In genomic region chr4:43630671-43631045, GRCm38 (mm10) we compare ENCODE assay signal across 9 mouse cellular contexts. TPM values are rescaled to one million over a fixed set of nuclear protein-coding genes. Genes with fewer than 3 reads are reported as not detected.
DNase-seq lines count a peak whose midpoint lies in the region; ATAC-seq lines count a peak whose summit lies in the region.
"Had no signal": no experiment of that assay in that cellular context is flagged by ENCODE, and none has a peak within 500 bp of the region (broad histone marks: within the 10 kb centered on the region; RNA-seq: fewer than 3 reads in every experiment).

No protein-coding gene starts in this region.

- no peaks in the 10 kb centered on the region for H3K36me3 ChIP-seq in heart, embryonic 10.5 days
- H3K36me3 ChIP-seq in hindbrain, embryonic 11.5 days (ENCODE audit: control insufficient read depth, insufficient read depth, low read length): no peaks in the 10 kb centered on the region
- no peaks in the 10 kb centered on the region for H3K36me3 ChIP-seq in midbrain, embryonic 13.5 days

- 25% methylated on average over 5 of the region's 5 CpGs for WGBS in heart, embryonic 10.5 days
- 12% methylated on average over 5 of the region's 5 CpGs for WGBS in hindbrain, embryonic 11.5 days
- 14% methylated on average over 5 of the region's 5 CpGs for WGBS in midbrain, embryonic 13.5 days

- peaks cover 33% of the 10 kb centered on the region for H3K4me1 ChIP-seq in heart, embryonic 10.5 days
- H3K4me1 ChIP-seq in hindbrain, embryonic 11.5 days (replicated peaks; ENCODE audit: control insufficient read depth, insufficient read depth, low read length): peaks cover 14% of the 10 kb centered on the region
- H3K4me1 ChIP-seq in midbrain, embryonic 13.5 days (replicated peaks): peaks cover 38% of the 10 kb centered on the region

- peaks cover under 1% of the 10 kb centered on the region; the same call in 1 of the 2 replicates for H3K9me3 ChIP-seq in heart, embryonic 10.5 days
- H3K9me3 ChIP-seq in hindbrain, embryonic 11.5 days (ENCODE audit: control insufficient read depth, low read length): no peaks in the 10 kb centered on the region
- no peaks in the 10 kb centered on the region for H3K9me3 ChIP-seq in midbrain, embryonic 13.5 days

- ATAC-seq in hindbrain, embryonic 11.5 days (ENCODE audit: low FRiP score): no peak; the same call in none of the 2 replicates
- peak; percentile 11; the same call in 1 of the 2 replicates for ATAC-seq in midbrain, embryonic 13.5 days

- peak overlapping the region; percentile 88 for H3K4me2 ChIP-seq in hindbrain, embryonic 11.5 days (replicated peaks; ENCODE audit: low read depth, low read length)
- peak overlapping the region; percentile 90 for H3K4me2 ChIP-seq in midbrain, embryonic 13.5 days (replicated peaks)

- intact Hi-C loops in left cerebral cortex, postnatal 25 days (cut with DNase I): loop anchor here (1.0 to 5.0 kb wide), 4 partner anchors 26 to 232 kb away; partner anchors contain the start of genes Hint2 and Olfr71

- peak; percentile 75 for DNase-seq in heart, embryonic 10.5 days (ENCODE audit: low spot score)
- DNase-seq in heart, adult 18-20 months: no peak
- peak; percentile 28 for DNase-seq in R1 (ENCODE audit: low read depth, low spot score)
- peak; percentile 58 for DNase-seq in hindbrain, embryonic 11.5 days (ENCODE audit: low spot score)
- no peak for DNase-seq in right cerebral cortex, adult 18-20 months
- no peak for DNase-seq in left cerebral cortex, postnatal 25 days (ENCODE audit: low spot score in 2 of 2)
- no peak for DNase-seq in cerebellum, postnatal 36 days

- H3K4me3 ChIP-seq in heart, embryonic 10.5 days: peak overlapping the region; percentile 80
- H3K4me3 ChIP-seq in hindbrain, embryonic 11.5 days (ENCODE audit: low read depth, low read length): peak overlapping the region; percentile 55
- peak overlapping the region; percentile 63 for H3K4me3 ChIP-seq in midbrain, embryonic 13.5 days (replicated peaks)

- H3K27ac ChIP-seq in heart, embryonic 10.5 days: peak overlapping the region; percentile 92
- H3K27ac ChIP-seq in hindbrain, embryonic 11.5 days (ENCODE audit: low read depth, low read length): peak overlapping the region; percentile 87
- H3K27ac ChIP-seq in midbrain, embryonic 13.5 days: peak overlapping the region; percentile 85

- H3K27me3 ChIP-seq in heart, embryonic 10.5 days (ENCODE audit: insufficient read depth, poor library complexity, severe bottlenecking): peaks cover 23% of the 10 kb centered on the region
- H3K27me3 ChIP-seq in hindbrain, embryonic 11.5 days (ENCODE audit: control insufficient read depth, insufficient read depth, low read length): peaks cover 4% of the 10 kb centered on the region; the same call in 1 of the 2 replicates
- H3K27me3 ChIP-seq in midbrain, embryonic 13.5 days: no peaks in the 10 kb centered on the region; the same call in 1 of the 2 replicates

- peak overlapping the region; percentile 93; the same call in 1 of the 2 replicates for H3K9ac ChIP-seq in hindbrain, embryonic 11.5 days (ENCODE audit: low read depth, low read length)
- H3K9ac ChIP-seq in midbrain, embryonic 13.5 days (replicated peaks): no peak overlapping the region; the same call in 1 of the 2 replicates

RNA-seq across cellular contexts. Expression of gene Npr2, which starts 1.1 kb away (rescaled TPM):
- 5.5 and 5.6 TPM in 2 replicates for polyA plus RNA-seq in heart, embryonic 10.5 days (2016; fragmentation: Nextera tagmentation; extraction: Ambion mirVana)
- total RNA-seq in heart, adult 18-20 months (2021): 10 to 100 TPM; 39.7 to 42.1 TPM
- polyA plus RNA-seq in hindbrain, embryonic 11.5 days (2014; fragmentation: Nextera tagmentation; extraction: Ambion mirVana): 19.9 and 25.5 TPM in 2 replicates
- 13.8 and 14.7 TPM in 2 replicates for polyA plus RNA-seq in midbrain, embryonic 13.5 days (2015; fragmentation: Nextera tagmentation; extraction: Ambion mirVana)
- total RNA-seq in left cerebral cortex, postnatal 25 days (2021): 10 to 100 TPM; 49.0 to 50.1 TPM

RNA-seq across cellular contexts. Expression of gene Spag8, which starts 22.7 kb away (rescaled TPM):
- 0.63 and 2.0 TPM in 2 replicates for polyA plus RNA-seq in heart, embryonic 10.5 days (2016; fragmentation: Nextera tagmentation; extraction: Ambion mirVana)
- total RNA-seq in heart, adult 18-20 months (2021): not detected
- polyA plus RNA-seq in hindbrain, embryonic 11.5 days (2014; fragmentation: Nextera tagmentation; extraction: Ambion mirVana): 5.7 and 6.5 TPM in 2 replicates
- 5.5 and 5.6 TPM in 2 replicates for polyA plus RNA-seq in midbrain, embryonic 13.5 days (2015; fragmentation: Nextera tagmentation; extraction: Ambion mirVana)
- total RNA-seq in left cerebral cortex, postnatal 25 days (2021): 1 to 10 TPM in 1 of 2 experiments, under 1 TPM in 1; 0.73 to 1.2 TPM
- total RNA-seq: common myeloid progenitor, adult 5-6 weeks had no signal

RNA-seq across cellular contexts. Expression of gene Hint2, which starts 25.6 kb away (rescaled TPM):
- polyA plus RNA-seq in heart, embryonic 10.5 days (2016; fragmentation: Nextera tagmentation; extraction: Ambion mirVana): 101 and 117 TPM in 2 replicates
- total RNA-seq in heart, adult 18-20 months (2021): 100 to 1,000 TPM; 163 to 173 TPM
- 69.9 and 70.2 TPM in 2 replicates for polyA plus RNA-seq in hindbrain, embryonic 11.5 days (2014; fragmentation: Nextera tagmentation; extraction: Ambion mirVana)
- 75.6 and 77.9 TPM in 2 replicates for polyA plus RNA-seq in midbrain, embryonic 13.5 days (2015; fragmentation: Nextera tagmentation; extraction: Ambion mirVana)
- total RNA-seq in left cerebral cortex, postnatal 25 days (2021): 10 to 100 TPM; 33.7 to 35.7 TPM

RNA-seq across cellular contexts. Expression of gene Tmem8b, which starts 38.1 kb away (rescaled TPM):
- polyA plus RNA-seq in heart, embryonic 10.5 days (2016; fragmentation: Nextera tagmentation; extraction: Ambion mirVana): 2.7 and 3.3 TPM in 2 replicates
- total RNA-seq in heart, adult 18-20 months (2021): 10 to 100 TPM; 20.0 to 21.0 TPM
- polyA plus RNA-seq in hindbrain, embryonic 11.5 days (2014; fragmentation: Nextera tagmentation; extraction: Ambion mirVana): 5.7 and 7.2 TPM in 2 replicates
- polyA plus RNA-seq in midbrain, embryonic 13.5 days (2015; fragmentation: Nextera tagmentation; extraction: Ambion mirVana): 16.3 and 17.1 TPM in 2 replicates
- total RNA-seq in left cerebral cortex, postnatal 25 days (2021): 10 to 100 TPM; 61.9 to 68.3 TPM

RNA-seq across cellular contexts. Expression of gene Fam221b, which starts 38.3 kb away (rescaled TPM):
- polyA plus RNA-seq in heart, embryonic 10.5 days (2016; fragmentation: Nextera tagmentation; extraction: Ambion mirVana): 1.7 and 1.9 TPM in 2 replicates
- under 1 TPM; 0.15 to 0.28 TPM for total RNA-seq in heart, adult 18-20 months (2021)
- polyA plus RNA-seq in hindbrain, embryonic 11.5 days (2014; fragmentation: Nextera tagmentation; extraction: Ambion mirVana): 2.2 and 2.4 TPM in 2 replicates
- 1.8 and 2.4 TPM in 2 replicates for polyA plus RNA-seq in midbrain, embryonic 13.5 days (2015; fragmentation: Nextera tagmentation; extraction: Ambion mirVana)
- total RNA-seq in left cerebral cortex, postnatal 25 days (2021): 1 to 10 TPM; 1.3 to 1.4 TPM

Comparison
In these comparisons a context has a peak if more than half of its experiments do, and no peak if none do; other contexts are left out.
1. DNase-seq: peak in heart, embryonic 10.5 days (single experiment), R1 (single experiment) and hindbrain, embryonic 11.5 days (single experiment); none in heart, adult 18-20 months (0 of 2), right cerebral cortex, adult 18-20 months (single experiment), left cerebral cortex, postnatal 25 days (0 of 2) and cerebellum, postnatal 36 days (0 of 2).
2. Peak in every context shown above with its lines, with median percentiles within 50 percentile points of each other: H3K27ac ChIP-seq and H3K4me3 ChIP-seq.